Comparison of ENCODE assay signal across 10 mouse cellular contexts in genomic region chr4:136188973-136189737, GRCm38 (mm10). TPM values are rescaled to one million over a fixed set of nuclear protein-coding genes. Genes with fewer than 3 reads are reported as not detected.
A peak's percentile ranks its signal among the peaks of the same experiment; 100 is the strongest.
DNase-seq lines count a peak whose midpoint lies in the region; ATAC-seq and TF ChIP-seq lines count a peak whose summit lies in the region.
"Had no signal": no experiment of that assay in that cellular context is flagged by ENCODE, and none has a peak within 500 bp of the region (broad histone marks: within the 10 kb centered on the region; RNA-seq: fewer than 3 reads in every experiment).

No protein-coding gene starts in this region.

- intact Hi-C loops in gastrocnemius, postnatal 36 days (cut with DNase I), result no loop called here

- no peaks in the 10 kb centered on the region for H3K9me3 ChIP-seq in heart, postnatal 0 days (replicated peaks; ENCODE audit: control insufficient read depth, low read length)
- H3K9me3 ChIP-seq in liver, embryonic 14.5 days (ENCODE audit: control insufficient read depth, low read length), result no peaks in the 10 kb centered on the region

- no peaks in the 10 kb centered on the region for H3K4me1 ChIP-seq in heart, postnatal 0 days (ENCODE audit: control insufficient read depth, insufficient read depth)
- peaks cover 5% of the 10 kb centered on the region for H3K4me1 ChIP-seq in bone marrow, adult 2 months (ENCODE audit: control insufficient read depth, insufficient read depth, low read length)
- peaks cover 40 to 47% of the 10 kb centered on the region in 2 experiments for H3K4me1 ChIP-seq in liver, embryonic 14.5 days (replicated peaks; ENCODE audit: control insufficient read depth in 2 of 2, insufficient read depth in 2 of 2, low read length in 1 of 2)

- no peak overlapping the region for H3K4me3 ChIP-seq in heart, postnatal 0 days (ENCODE audit: low read depth, low read length)
- H3K4me3 ChIP-seq in bone marrow, adult 2 months (replicated peaks; ENCODE audit: control insufficient read depth, low read depth, low read length), result no peak overlapping the region
- H3K4me3 ChIP-seq in liver, embryonic 14.5 days (ENCODE audit: insufficient read depth in 1 of 2, low read depth in 2 of 2, low read length in 2 of 2), result peak overlapping the region in 1 of 2 experiments; percentile 37; a peak in 2 of 4 replicates

- TF ChIP-seq POLR2A in bone marrow, adult 2 months (IDR thresholded peaks at IDR 0.05; ENCODE audit: borderline replicate concordance, control insufficient read depth, low read depth, low read length), result no peak

- H3K9ac ChIP-seq in heart, postnatal 0 days (replicated peaks; ENCODE audit: low read depth, low read length), result no peak overlapping the region
- peak overlapping the region; percentile 78 for H3K9ac ChIP-seq in liver, embryonic 14.5 days (replicated peaks)

- WGBS in heart, postnatal 0 days, result 84% methylated on average over 6 of the region's 6 CpGs
- 73% methylated on average over 6 of the region's 6 CpGs for WGBS in bone marrow, adult 2 months
- WGBS in liver, embryonic 14.5 days (ENCODE audit: insufficient replicate concordance), result 70% methylated on average over 6 of the region's 6 CpGs

- no peak overlapping the region for H3K4me2 ChIP-seq in heart, postnatal 0 days (ENCODE audit: low read depth, low read length)
- H3K4me2 ChIP-seq in liver, embryonic 14.5 days (ENCODE audit: low read depth), result peak overlapping the region; percentile 72

- peaks cover 19% of the 10 kb centered on the region for H3K36me3 ChIP-seq in heart, postnatal 0 days (replicated peaks; ENCODE audit: control insufficient read depth, insufficient read depth, low read length)
- H3K36me3 ChIP-seq in liver, embryonic 14.5 days (replicated peaks; ENCODE audit: control insufficient read depth, insufficient read depth, low read depth), result peaks cover 98% of the 10 kb centered on the region

- TF ChIP-seq EP300 in heart, postnatal 0 days (IDR thresholded peaks at IDR 0.05; ENCODE audit: low read depth), result no peak
- no peak for TF ChIP-seq EP300 in liver, embryonic 14.5 days (IDR thresholded peaks at IDR 0.05; ENCODE audit: low read depth)

- no peaks in the 10 kb centered on the region for H3K27me3 ChIP-seq in heart, postnatal 0 days (ENCODE audit: control insufficient read depth, insufficient read depth, low read length)
- H3K27me3 ChIP-seq in liver, embryonic 14.5 days (ENCODE audit: control insufficient read depth, insufficient read depth, low read length), result no peaks in the 10 kb centered on the region

- DNase-seq in heart, postnatal 0 days (ENCODE audit: low spot score), result no peak
- DNase-seq in heart, adult 18-20 months, result no peak
- peak; percentile 55 to 60 for DNase-seq in B cell, adult 2 months
- no peak for DNase-seq in liver, embryonic 14.5 days (ENCODE audit: low read depth in 3 of 3, low spot score in 3 of 3)
- DNase-seq in adrenal gland, postnatal 14 days, result no peak
- DNase-seq in gastrocnemius, postnatal 36 days, result no peak
- no peak for DNase-seq in left cerebral cortex, adult 18-20 months (ENCODE audit: low spot score in 2 of 2)
- DNase-seq: heart, postnatal 14 days; kidney, postnatal 4 days had no signal

- ATAC-seq in heart, postnatal 0 days (ENCODE audit: insufficient read depth, low read depth), result no peak
- ATAC-seq in liver, embryonic 14.5 days (ENCODE audit: insufficient read depth), result peak; percentile 56; the same call in 1 of the 2 replicates

- peak; percentile 18; the same call in 1 of the 2 replicates for TF ChIP-seq CTCF in heart, postnatal 0 days (IDR thresholded peaks at IDR 0.05; ENCODE audit: low read depth)
- TF ChIP-seq CTCF in bone marrow, adult 2 months (IDR thresholded peaks at IDR 0.05; ENCODE audit: control insufficient read depth, insufficient read depth, low read length), result peak; percentile 47; the same call in 1 of the 2 replicates
- TF ChIP-seq CTCF in liver, embryonic 14.5 days (IDR thresholded peaks at IDR 0.05; ENCODE audit: low read depth), result peak; percentile 74

- H3K27ac ChIP-seq in heart, postnatal 0 days (ENCODE audit: low read depth), result no peak overlapping the region
- peak overlapping the region; percentile 60 for H3K27ac ChIP-seq in bone marrow, adult 2 months (ENCODE audit: control insufficient read depth, insufficient read depth, low read depth, low read length, poor library complexity)
- H3K27ac ChIP-seq in liver, embryonic 14.5 days, result peak overlapping the region; percentile 95

RNA-seq across cellular contexts. Expression of gene E2f2, which starts 17.0 kb away (rescaled TPM):
- 6.4 and 6.9 TPM in 2 replicates for total RNA-seq in heart, postnatal 0 days (2014; rRNA removed; ENCODE audit: low replicate concordance)
- polyA plus RNA-seq in heart, postnatal 0 days (2015; fragmentation: Nextera tagmentation; extraction: Ambion mirVana), result 2.4 and 2.6 TPM in 2 replicates
- total RNA-seq in heart, adult 18-20 months (2021), result 1 to 10 TPM; 1.3 to 1.4 TPM
- 146 and 157 TPM in 2 replicates for polyA plus RNA-seq in bone marrow, adult 2 months (2011; ENCODE audit: insufficient read depth, insufficient read length, low replicate concordance, missing spikeins)
- 38.4 and 40.5 TPM in 2 replicates for polyA plus RNA-seq in liver, embryonic 14.5 days (2012; rRNA removed)
- polyA plus RNA-seq in liver, embryonic 14.5 days (2014; fragmentation: Nextera tagmentation; extraction: Ambion mirVana), result 50.3 and 53.4 TPM in 2 replicates
- total RNA-seq in adrenal gland, postnatal 14 days (2021), result 12.0 and 13.6 TPM in 2 replicates
- 1 to 10 TPM; 1.3 to 1.9 TPM for total RNA-seq in gastrocnemius, postnatal 36 days (2021)
- under 1 TPM; 0.30 to 0.40 TPM for total RNA-seq in left cerebral cortex, adult 18-20 months (2021)

RNA-seq across cellular contexts. Expression of gene Asap3, which starts 17.0 kb away (rescaled TPM):
- total RNA-seq in heart, postnatal 0 days (2014; rRNA removed; ENCODE audit: low replicate concordance), result 2.9 and 3.2 TPM in 2 replicates
- polyA plus RNA-seq in heart, postnatal 0 days (2015; fragmentation: Nextera tagmentation; extraction: Ambion mirVana), result 1.7 and 2.0 TPM in 2 replicates
- 1 to 10 TPM; 7.6 to 9.1 TPM for total RNA-seq in heart, adult 18-20 months (2021)
- polyA plus RNA-seq in bone marrow, adult 2 months (2011; ENCODE audit: insufficient read depth, insufficient read length, low replicate concordance, missing spikeins), result 0.23 and 0.60 TPM in 2 replicates
- polyA plus RNA-seq in liver, embryonic 14.5 days (2012; rRNA removed), result 1.1 and 1.2 TPM in 2 replicates
- 0.66 and 0.85 TPM in 2 replicates for polyA plus RNA-seq in liver, embryonic 14.5 days (2014; fragmentation: Nextera tagmentation; extraction: Ambion mirVana)
- total RNA-seq in adrenal gland, postnatal 14 days (2021), result 3.4 and 3.8 TPM in 2 replicates
- total RNA-seq in gastrocnemius, postnatal 36 days (2021), result 1 to 10 TPM; 1.8 to 2.1 TPM
- total RNA-seq in left cerebral cortex, adult 18-20 months (2021), result 1 to 10 TPM; 2.6 to 3.0 TPM

RNA-seq across cellular contexts. Expression of gene Id3, which starts 45.9 kb away (rescaled TPM):
- total RNA-seq in heart, postnatal 0 days (2014; rRNA removed; ENCODE audit: low replicate concordance), result 238 and 259 TPM in 2 replicates
- polyA plus RNA-seq in heart, postnatal 0 days (2015; fragmentation: Nextera tagmentation; extraction: Ambion mirVana), result 169 and 188 TPM in 2 replicates
- total RNA-seq in heart, adult 18-20 months (2021), result 10 to 100 TPM; 58.3 to 64.3 TPM
- polyA plus RNA-seq in bone marrow, adult 2 months (2011; ENCODE audit: insufficient read depth, insufficient read length, low replicate concordance, missing spikeins), result 14.5 and 33.8 TPM in 2 replicates
- 23.0 and 29.8 TPM in 2 replicates for polyA plus RNA-seq in liver, embryonic 14.5 days (2012; rRNA removed)
- 33.2 and 33.8 TPM in 2 replicates for polyA plus RNA-seq in liver, embryonic 14.5 days (2014; fragmentation: Nextera tagmentation; extraction: Ambion mirVana)
- total RNA-seq in adrenal gland, postnatal 14 days (2021), result 91.3 and 98.0 TPM in 2 replicates
- 10 to 100 TPM; 13.8 to 14.1 TPM for total RNA-seq in gastrocnemius, postnatal 36 days (2021)
- total RNA-seq in left cerebral cortex, adult 18-20 months (2021), result 10 to 100 TPM; 34.9 to 43.2 TPM

RNA-seq across cellular contexts. Expression of gene Tcea3, which starts 58.4 kb away (rescaled TPM):
- 28.6 and 36.6 TPM in 2 replicates for total RNA-seq in heart, postnatal 0 days (2014; rRNA removed; ENCODE audit: low replicate concordance)
- polyA plus RNA-seq in heart, postnatal 0 days (2015; fragmentation: Nextera tagmentation; extraction: Ambion mirVana), result 103 and 105 TPM in 2 replicates
- 100 to 1,000 TPM; 126 to 148 TPM for total RNA-seq in heart, adult 18-20 months (2021)
- 8.1 TPM in 1 of 2 replicates, not detected in the other for polyA plus RNA-seq in bone marrow, adult 2 months (2011; ENCODE audit: insufficient read depth, insufficient read length, low replicate concordance, missing spikeins)
- polyA plus RNA-seq in liver, embryonic 14.5 days (2012; rRNA removed), result 2.3 and 4.8 TPM in 2 replicates
- polyA plus RNA-seq in liver, embryonic 14.5 days (2014; fragmentation: Nextera tagmentation; extraction: Ambion mirVana), result 12.4 and 15.6 TPM in 2 replicates
- total RNA-seq in adrenal gland, postnatal 14 days (2021), result 3.3 and 6.3 TPM in 2 replicates
- 100 to 1,000 TPM; 272 to 347 TPM for total RNA-seq in gastrocnemius, postnatal 36 days (2021)
- total RNA-seq in left cerebral cortex, adult 18-20 months (2021), result under 1 TPM; 0.49 to 0.77 TPM

Comparison
In these comparisons a context has a peak if more than half of its experiments do, and no peak if none do; other contexts are left out.
1. DNase-seq: peak in B cell, adult 2 months (2 of 2); none in heart, postnatal 0 days (single experiment), heart, adult 18-20 months (0 of 2), liver, embryonic 14.5 days (0 of 3), adrenal gland, postnatal 14 days (single experiment), gastrocnemius, postnatal 36 days (0 of 2) and left cerebral cortex, adult 18-20 months (0 of 2).
2. CTCF ChIP-seq: peak in every context shown above with its lines; median percentile 74 in liver, embryonic 14.5 days; 47 in bone marrow, adult 2 months; 18 in heart, postnatal 0 days.